Mouse (Mus musculus): ENCODE results near the gene Lrrc42. TPM values are rescaled to one million over a fixed set of nuclear protein-coding genes. Genes with fewer than 3 reads are reported as not detected.

Lrrc42 gene
- polyA plus RNA-seq (2016; fragmentation: Nextera tagmentation; extraction: Ambion mirVana): 19.7 and 21.7 TPM in 2 replicates

GRCm38 (mm10) chr4:107253125-107254091 is at the start of gene Lrrc42, which contains the start of gene Hspb11:
Lrrc42 (minus strand) TSS chr4:107253532.
Hspb11 (plus strand) TSS chr4:107253593.
- Histone ChIP-seq H3K4me2 (peak within 1 kb of the TSS; percentile 99), H3K9ac (peak within 1 kb of the TSS; percentile 82), H3K27me3 (replicated peaks) (no peaks in the 10 kb centered on the region), H3K4me1 (peaks cover 46% of the 10 kb centered on the region), H3K9me3 (replicated peaks) (no peaks in the 10 kb centered on the region), H3K27ac (peak within 1 kb of the TSS; percentile 79), H3K4me3 (peak within 1 kb of the TSS; percentile 80), H3K36me3 (no peaks in the 10 kb centered on the region)
- peak; percentile 94 for ATAC-seq
- under 1% methylated on average over 94 of the region's 101 CpGs for WGBS (ENCODE audit: insufficient replicate concordance)

GRCm38 (mm10) chr4:107302832-107303231 is 49.5 kb upstream of the Lrrc42 start:
- no peak overlapping the region for H3K27ac ChIP-seq
- no peak overlapping the region for H3K4me3 ChIP-seq
- no peak overlapping the region for H3K9ac ChIP-seq
- H3K36me3 ChIP-seq: no peaks in the 10 kb centered on the region
- no peak overlapping the region for H3K4me2 ChIP-seq
- peaks cover 10% of the 10 kb centered on the region for H3K4me1 ChIP-seq
- H3K9me3 ChIP-seq (replicated peaks): no peaks in the 10 kb centered on the region
- ATAC-seq: peak; percentile 59
- WGBS (ENCODE audit: insufficient replicate concordance): 67% methylated on average over 4 of the region's 4 CpGs
- H3K27me3 ChIP-seq (replicated peaks): peaks cover 40% of the 10 kb centered on the region

- H3K4me2 ChIP-seq: no peak overlapping the region
- H3K9ac ChIP-seq: no peak overlapping the region
- no peak overlapping the region for H3K27ac ChIP-seq
- ATAC-seq: no peak
- H3K36me3 ChIP-seq: no peaks in the 10 kb centered on the region
- H3K4me3 ChIP-seq: no peak overlapping the region
- H3K27me3 ChIP-seq (replicated peaks): peaks cover 45% of the 10 kb centered on the region
- no peaks in the 10 kb centered on the region for H3K9me3 ChIP-seq (replicated peaks)
- peaks cover 10% of the 10 kb centered on the region for H3K4me1 ChIP-seq
- WGBS (ENCODE audit: insufficient replicate concordance): 73% methylated on average over 9 of the region's 9 CpGs
These were observed 48.9 kb upstream of the Lrrc42 start for GRCm38 (mm10) chr4:107302221-107302620.

- WGBS (ENCODE audit: insufficient replicate concordance): 87% methylated on average over 1 of the region's 1 CpGs
- ATAC-seq: 0 out of 2 replicates have a peak, but pooled peaks have one; percentile 9
These were observed 47.7 kb upstream of the Lrrc42 start for GRCm38 (mm10) chr4:107300902-107301555.

GRCm38 (mm10) chr4:107300371-107300770 is 47.0 kb upstream of the Lrrc42 start:
- Histone ChIP-seq H3K4me3 (no peak overlapping the region), H3K27ac (no peak overlapping the region), H3K4me2 (no peak overlapping the region), H3K27me3 (replicated peaks) (peaks cover 34% of the 10 kb centered on the region), H3K36me3 (no peaks in the 10 kb centered on the region), H3K4me1 (peaks cover 10% of the 10 kb centered on the region), H3K9ac (no peak overlapping the region), H3K9me3 (replicated peaks) (no peaks in the 10 kb centered on the region)
- no peak for ATAC-seq
- 36% methylated on average over 4 of the region's 4 CpGs for WGBS (ENCODE audit: insufficient replicate concordance)

More at GRCm38 (mm10) chr4:107300902-107301555, 47.7 kb upstream of the Lrrc42 start:
- Histone ChIP-seq H3K9ac (no peak overlapping the region), H3K4me3 (no peak overlapping the region), H3K27ac (no peak overlapping the region), H3K36me3 (no peaks in the 10 kb centered on the region), H3K9me3 (replicated peaks) (no peaks in the 10 kb centered on the region), H3K4me2 (no peak overlapping the region), H3K4me1 (peaks cover 10% of the 10 kb centered on the region), H3K27me3 (replicated peaks) (peaks cover 41% of the 10 kb centered on the region)

GRCm38 (mm10) chr4:107299779-107300340 is 46.5 kb upstream of the Lrrc42 start:
- no peaks in the 10 kb centered on the region for H3K36me3 ChIP-seq
- H3K9me3 ChIP-seq (replicated peaks): no peaks in the 10 kb centered on the region
- H3K4me2 ChIP-seq: no peak overlapping the region
- peaks cover 29% of the 10 kb centered on the region for H3K27me3 ChIP-seq (replicated peaks)
- 74% methylated on average over 7 of the region's 7 CpGs for WGBS (ENCODE audit: insufficient replicate concordance)
- ATAC-seq: no peak
- H3K27ac ChIP-seq: no peak overlapping the region
- no peak overlapping the region for H3K4me3 ChIP-seq
- H3K4me1 ChIP-seq: peaks cover 10% of the 10 kb centered on the region
- no peak overlapping the region for H3K9ac ChIP-seq

GRCm38 (mm10) chr4:107298071-107298606 is 44.8 kb upstream of the Lrrc42 start:
- peaks cover 10% of the 10 kb centered on the region for H3K4me1 ChIP-seq
- WGBS (ENCODE audit: insufficient replicate concordance): 62% methylated on average over 8 of the region's 8 CpGs
- H3K27ac ChIP-seq: no peak overlapping the region
- H3K4me2 ChIP-seq: no peak overlapping the region
- ATAC-seq: no peak
- H3K36me3 ChIP-seq: no peaks in the 10 kb centered on the region
- peaks cover 33% of the 10 kb centered on the region for H3K27me3 ChIP-seq (replicated peaks)
- no peaks in the 10 kb centered on the region for H3K9me3 ChIP-seq (replicated peaks)
- no peak overlapping the region for H3K9ac ChIP-seq
- H3K4me3 ChIP-seq: no peak overlapping the region

- peaks cover 22% of the 10 kb centered on the region for H3K27me3 ChIP-seq (replicated peaks)
- 22% methylated on average over 4 of the region's 4 CpGs for WGBS (ENCODE audit: insufficient replicate concordance)
- H3K36me3 ChIP-seq: no peaks in the 10 kb centered on the region
- H3K9me3 ChIP-seq (replicated peaks): no peaks in the 10 kb centered on the region
- ATAC-seq: no peak
- no peak overlapping the region for H3K9ac ChIP-seq
- H3K4me1 ChIP-seq: peaks cover 5% of the 10 kb centered on the region; the same call in 1 of the 2 replicates
- H3K27ac ChIP-seq: no peak overlapping the region
- H3K4me3 ChIP-seq: no peak overlapping the region
- no peak overlapping the region for H3K4me2 ChIP-seq
These were observed 38.9 kb upstream of the Lrrc42 start for GRCm38 (mm10) chr4:107292273-107292662.

GRCm38 (mm10) chr4:107291611-107292272 is 38.4 kb upstream of the Lrrc42 start:
- no peak for ATAC-seq
- Histone ChIP-seq H3K27ac (no peak overlapping the region), H3K4me1 (peaks cover 5% of the 10 kb centered on the region; the same call in 1 of the 2 replicates), H3K4me3 (no peak overlapping the region), H3K36me3 (no peaks in the 10 kb centered on the region), H3K4me2 (no peak overlapping the region), H3K9me3 (replicated peaks) (no peaks in the 10 kb centered on the region), H3K9ac (no peak overlapping the region), H3K27me3 (replicated peaks) (peaks cover 18% of the 10 kb centered on the region)
- WGBS (ENCODE audit: insufficient replicate concordance): 76% methylated on average over 7 of the region's 7 CpGs

GRCm38 (mm10) chr4:107287517-107287916 is 34.2 kb upstream of the Lrrc42 start:
- Histone ChIP-seq H3K27me3 (replicated peaks) (peaks cover 7% of the 10 kb centered on the region; the same call in 1 of the 2 replicates), H3K36me3 (no peaks in the 10 kb centered on the region), H3K9ac (no peak overlapping the region), H3K4me2 (no peak overlapping the region), H3K4me3 (no peak overlapping the region), H3K4me1 (peaks cover 5% of the 10 kb centered on the region; the same call in 1 of the 2 replicates), H3K9me3 (replicated peaks) (no peaks in the 10 kb centered on the region), H3K27ac (no peak overlapping the region)
- 71% methylated on average over 2 of the region's 2 CpGs for WGBS (ENCODE audit: insufficient replicate concordance)
- ATAC-seq: no peak

GRCm38 (mm10) chr4:107286386-107286785 is 33.1 kb upstream of the Lrrc42 start:
- WGBS (ENCODE audit: insufficient replicate concordance): 79% methylated on average over 8 of the region's 8 CpGs
- no peak for ATAC-seq
- H3K9ac ChIP-seq: no peak overlapping the region

More at GRCm38 (mm10) chr4:107286386-107286785, 33.1 kb upstream of the Lrrc42 start:
- Histone ChIP-seq H3K9me3 (replicated peaks) (no peaks in the 10 kb centered on the region), H3K4me1 (no peaks in the 10 kb centered on the region), H3K4me3 (no peak overlapping the region), H3K4me2 (no peak overlapping the region), H3K27me3 (replicated peaks) (peaks cover 7% of the 10 kb centered on the region; the same call in 1 of the 2 replicates), H3K27ac (no peak overlapping the region), H3K36me3 (no peaks in the 10 kb centered on the region)

Data from liver, embryonic 12.5 days (tissue).